Mouse (Mus musculus): ENCODE results near the gene Mbd6. TPM values are rescaled to one million over a fixed set of nuclear protein-coding genes. Genes with fewer than 3 reads are reported as not detected.

Mbd6 gene
- total and polyA plus RNA-seq, 3 experiments: 4.1 to 239 (median 107) TPM

DNA sequence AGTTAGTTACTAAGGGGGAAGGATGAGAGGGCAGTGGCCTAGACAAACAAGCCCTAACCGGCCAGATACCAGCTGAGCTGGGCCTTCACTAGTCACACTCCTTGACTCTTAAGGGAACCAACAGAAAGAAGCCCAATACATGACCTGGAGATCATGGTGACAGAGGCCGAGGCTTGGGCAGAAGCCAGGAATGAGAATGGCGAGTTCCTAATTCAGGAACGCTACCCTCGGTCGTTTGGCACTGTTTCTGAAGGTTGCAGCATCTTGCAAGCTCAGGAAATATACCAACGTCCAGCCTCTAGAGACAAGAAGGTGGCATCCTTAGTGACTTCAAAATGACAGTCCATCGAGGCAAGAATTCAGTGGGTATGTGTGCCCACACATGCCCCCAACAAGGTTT is 24.5 kb downstream of the Mbd6 start:
- no peak for TF ChIP-seq GATA2 (IDR thresholded peaks at IDR 0.05; ENCODE audit: borderline replicate concordance, low read depth, low read length)
- no peak for TF ChIP-seq POLR2AphosphoS5 (IDR thresholded peaks at IDR 0.05; ENCODE audit: insufficient replicate concordance, low read depth, low read length)
- no peak for TF ChIP-seq CTCF (IDR thresholded peaks at IDR 0.05; ENCODE audit: low read depth, low read length)
- TF ChIP-seq TAL1 (conservative IDR thresholded peaks at IDR 0.05; ENCODE audit: low read depth, low read length): no peak
- TF ChIP-seq GATA1 (IDR thresholded peaks at IDR 0.05; ENCODE audit: borderline replicate concordance, low read length): no peak
- ATAC-seq (ENCODE audit: extremely low read depth, insufficient number of reproducible peaks, low FRiP score, poor library complexity, severe bottlenecking) (no peak), DNase-seq (ENCODE audit: low spot score) (no peak)
- H3K36me3 ChIP-seq (replicated peaks): peaks cover 18% of the 10 kb centered on the region
- H3K4me1 ChIP-seq (ENCODE audit: insufficient read depth, low read depth, low read length): peaks cover 53% of the 10 kb centered on the region
- H3K27me3 ChIP-seq (ENCODE audit: insufficient read depth, low read length): peaks cover 43% of the 10 kb centered on the region
- H3K4me3 ChIP-seq (ENCODE audit: low read depth, low read length): no peak overlapping the region
- no peaks in the 10 kb centered on the region for H3K9me3 ChIP-seq (replicated peaks)

DNA sequence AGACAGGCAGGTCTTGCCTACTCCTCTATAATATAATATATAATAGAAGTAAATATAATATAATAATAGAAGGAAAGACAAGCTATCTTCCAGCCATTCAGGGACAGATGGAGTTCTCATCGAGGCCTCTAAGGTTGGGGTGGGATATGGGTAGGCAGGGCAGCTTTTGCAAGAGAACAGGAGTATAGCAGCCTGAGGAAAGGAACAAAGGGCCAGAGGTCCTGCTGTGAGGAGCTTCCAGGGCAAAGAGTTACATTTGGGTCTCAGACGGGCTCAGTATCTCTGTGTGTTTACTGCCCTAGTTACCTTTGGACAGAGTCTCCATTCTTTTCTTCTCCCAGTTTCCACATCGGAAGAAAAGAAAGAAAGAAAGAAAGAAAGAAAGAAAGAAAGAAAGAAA is 25.2 kb downstream of the Mbd6 start:
- ATAC-seq (ENCODE audit: extremely low read depth, insufficient number of reproducible peaks, low FRiP score, poor library complexity, severe bottlenecking) (no peak), DNase-seq (ENCODE audit: low spot score) (no peak)
- H3K4me3 ChIP-seq (ENCODE audit: low read depth, low read length): no peak overlapping the region
- TF ChIP-seq GATA2 (IDR thresholded peaks at IDR 0.05; ENCODE audit: borderline replicate concordance, low read depth, low read length): no peak
- no peak for TF ChIP-seq TAL1 (conservative IDR thresholded peaks at IDR 0.05; ENCODE audit: low read depth, low read length)
- TF ChIP-seq GATA1 (IDR thresholded peaks at IDR 0.05; ENCODE audit: borderline replicate concordance, low read length): no peak
- no peak for TF ChIP-seq CTCF (IDR thresholded peaks at IDR 0.05; ENCODE audit: low read depth, low read length)
- peaks cover 49% of the 10 kb centered on the region for H3K27me3 ChIP-seq (ENCODE audit: insufficient read depth, low read length)
- H3K36me3 ChIP-seq (replicated peaks): peaks cover 12% of the 10 kb centered on the region
- no peaks in the 10 kb centered on the region for H3K9me3 ChIP-seq (replicated peaks)
- peaks cover 47% of the 10 kb centered on the region for H3K4me1 ChIP-seq (ENCODE audit: insufficient read depth, low read depth, low read length)

DNA sequence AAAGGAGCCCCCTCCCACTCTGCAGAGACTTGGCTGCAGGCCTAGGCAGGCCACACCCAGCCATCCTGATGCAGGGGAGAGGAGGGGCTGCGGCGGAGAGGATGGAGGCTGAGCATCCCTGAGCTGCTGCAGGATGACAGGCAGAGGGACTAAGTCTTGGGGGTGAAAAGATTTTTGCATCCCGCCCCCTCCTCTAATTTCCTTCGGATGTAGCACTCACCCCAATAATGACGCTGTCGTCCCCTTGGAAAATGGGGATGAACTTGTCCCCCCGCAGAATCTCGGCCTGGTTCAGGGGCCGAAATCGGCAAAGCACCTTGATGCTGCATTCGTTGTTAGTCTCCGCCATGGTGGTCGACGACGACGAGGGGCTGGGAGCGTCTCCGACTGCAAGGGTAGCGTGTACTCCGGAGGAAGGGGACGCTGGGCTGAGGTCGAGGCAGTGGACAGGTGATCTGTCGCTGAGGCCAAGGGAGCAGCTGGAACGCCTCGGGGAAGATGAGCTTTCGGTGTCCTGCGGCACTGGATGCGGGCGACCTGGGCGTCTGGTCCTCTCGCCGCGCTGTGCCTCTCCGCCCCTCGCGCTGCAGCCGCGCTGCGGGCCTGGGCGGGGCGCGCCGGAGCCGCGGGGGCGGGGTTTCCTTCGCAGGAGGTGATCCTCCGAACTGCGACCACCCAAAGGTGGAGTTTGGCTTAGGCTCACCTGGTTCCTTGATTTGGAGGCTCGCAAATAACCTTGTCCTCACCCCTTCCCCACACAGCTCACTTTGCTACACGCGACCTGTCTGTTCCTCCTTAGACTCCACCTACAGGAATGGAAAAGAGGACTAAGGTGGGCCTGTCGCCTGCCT is 26.0 kb downstream of the Mbd6 start, which contains the start of gene Kif5a:
Gene Kif5a, minus strand, starts transcription at position 801 of the 851 bp plus-strand sequence.
- ATAC-seq (ENCODE audit: extremely low read depth, insufficient number of reproducible peaks, low FRiP score, poor library complexity, severe bottlenecking): no peak

DNA sequence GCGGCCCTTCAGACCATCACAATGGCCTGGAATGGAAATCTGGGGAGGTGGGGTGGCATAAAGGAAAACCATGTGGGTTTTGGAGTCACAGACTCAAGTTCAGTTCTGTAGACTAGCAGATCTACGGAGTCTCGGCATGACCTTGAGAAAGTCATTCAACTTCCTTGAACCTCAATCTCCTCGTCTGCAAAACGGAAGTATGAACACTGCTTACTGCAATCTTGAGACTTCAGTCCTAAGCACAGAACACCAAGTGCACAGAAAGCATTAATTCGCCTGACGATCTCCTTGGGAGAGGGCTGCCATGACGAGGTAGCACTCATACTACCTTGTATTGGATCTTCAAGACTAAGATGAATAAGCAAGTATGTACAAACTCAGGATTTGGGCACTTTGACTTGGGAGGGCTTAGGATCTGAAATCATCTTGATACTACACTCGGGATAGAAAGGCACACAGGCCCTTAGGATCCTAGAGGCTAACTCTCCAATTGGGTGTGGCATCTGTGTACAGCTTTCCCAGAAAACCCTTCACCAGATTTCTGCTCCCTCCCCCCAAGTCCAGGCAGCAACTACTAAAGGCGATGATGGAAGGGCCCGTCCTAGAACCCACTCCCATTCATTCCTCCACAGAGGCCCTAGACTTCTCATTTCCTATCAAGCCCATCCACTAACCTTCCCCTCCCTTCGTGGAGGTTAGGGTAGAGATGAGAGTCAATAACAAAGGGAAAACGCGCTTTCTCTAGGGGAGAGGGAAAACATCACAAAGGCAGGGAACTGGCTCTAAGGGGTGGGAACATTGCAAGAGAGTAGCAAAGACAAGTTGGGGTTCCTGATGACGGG is 26.9 kb downstream of the Mbd6 start:
- H3K9me3 ChIP-seq (replicated peaks): no peaks in the 10 kb centered on the region
- DNase-seq (ENCODE audit: low spot score): no peak
- H3K4me3 ChIP-seq (ENCODE audit: low read depth, low read length): no peak overlapping the region
- peaks cover 33% of the 10 kb centered on the region for H3K4me1 ChIP-seq (ENCODE audit: insufficient read depth, low read depth, low read length)
- H3K27me3 ChIP-seq (ENCODE audit: insufficient read depth, low read length): peaks cover 64% of the 10 kb centered on the region
- no peaks in the 10 kb centered on the region for H3K36me3 ChIP-seq (replicated peaks)
- TF ChIP-seq GATA2 (IDR thresholded peaks at IDR 0.05; ENCODE audit: borderline replicate concordance, low read depth, low read length) (no peak), TAL1 (conservative IDR thresholded peaks at IDR 0.05; ENCODE audit: low read depth, low read length) (no peak), POLR2AphosphoS5 (IDR thresholded peaks at IDR 0.05; ENCODE audit: insufficient replicate concordance, low read depth, low read length) (no peak), GATA1 (IDR thresholded peaks at IDR 0.05; ENCODE audit: borderline replicate concordance, low read length) (no peak), CTCF (IDR thresholded peaks at IDR 0.05; ENCODE audit: low read depth, low read length) (no peak)
- ATAC-seq (ENCODE audit: extremely low read depth, insufficient number of reproducible peaks, low FRiP score, poor library complexity, severe bottlenecking): no peak

More for the DNA sequence above, 26.0 kb downstream of the Mbd6 start, which contains the start of gene Kif5a:
- no peaks in the 10 kb centered on the region for H3K9me3 ChIP-seq (replicated peaks)
- DNase-seq (ENCODE audit: low spot score): no peak
- no peak for TF ChIP-seq GATA2 (IDR thresholded peaks at IDR 0.05; ENCODE audit: borderline replicate concordance, low read depth, low read length)
- no peak for TF ChIP-seq CTCF (IDR thresholded peaks at IDR 0.05; ENCODE audit: low read depth, low read length)
- TF ChIP-seq POLR2AphosphoS5 (IDR thresholded peaks at IDR 0.05; ENCODE audit: insufficient replicate concordance, low read depth, low read length): no peak
- TF ChIP-seq TAL1 (conservative IDR thresholded peaks at IDR 0.05; ENCODE audit: low read depth, low read length): no peak
- no peak for TF ChIP-seq GATA1 (IDR thresholded peaks at IDR 0.05; ENCODE audit: borderline replicate concordance, low read length)
- peaks cover 42% of the 10 kb centered on the region for H3K4me1 ChIP-seq (ENCODE audit: insufficient read depth, low read depth, low read length)
- peaks cover 5% of the 10 kb centered on the region for H3K36me3 ChIP-seq (replicated peaks)
- peaks cover 57% of the 10 kb centered on the region for H3K27me3 ChIP-seq (ENCODE audit: insufficient read depth, low read length)
- peak within 1 kb of the TSS; percentile 71 for H3K4me3 ChIP-seq (ENCODE audit: low read depth, low read length)

DNA sequence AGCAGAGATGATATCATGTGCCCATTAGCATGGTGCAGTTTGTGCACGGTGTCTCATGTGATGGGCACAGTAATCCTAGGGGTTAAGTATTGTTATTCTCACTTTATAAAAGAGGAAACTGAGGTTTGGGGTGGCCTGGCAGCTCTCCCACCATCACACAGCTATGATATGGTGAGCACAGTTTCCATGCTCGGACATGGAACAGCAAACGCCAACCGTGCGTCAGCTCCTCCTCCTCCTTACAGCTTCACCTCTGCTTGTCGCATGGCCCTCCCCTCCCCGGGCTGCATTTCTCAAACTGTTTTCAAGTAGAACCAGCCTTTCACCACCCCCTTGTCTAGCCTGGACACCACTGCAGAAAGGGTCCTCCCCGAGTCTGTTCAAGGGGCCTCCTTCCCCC is 30.3 kb downstream of the Mbd6 start:
- Histone ChIP-seq H3K9me3 (replicated peaks) (no peaks in the 10 kb centered on the region), H3K4me3 (ENCODE audit: low read depth, low read length) (no peak overlapping the region), H3K36me3 (replicated peaks) (no peaks in the 10 kb centered on the region), H3K4me1 (ENCODE audit: insufficient read depth, low read depth, low read length) (peaks cover 20% of the 10 kb centered on the region), H3K27me3 (ENCODE audit: insufficient read depth, low read length) (peaks cover 71% of the 10 kb centered on the region)
- DNase-seq (ENCODE audit: low spot score) (no peak), ATAC-seq (ENCODE audit: extremely low read depth, insufficient number of reproducible peaks, low FRiP score, poor library complexity, severe bottlenecking) (no peak)
- no peak for TF ChIP-seq POLR2AphosphoS5 (IDR thresholded peaks at IDR 0.05; ENCODE audit: insufficient replicate concordance, low read depth, low read length)
- no peak for TF ChIP-seq GATA2 (IDR thresholded peaks at IDR 0.05; ENCODE audit: borderline replicate concordance, low read depth, low read length)
- TF ChIP-seq CTCF (IDR thresholded peaks at IDR 0.05; ENCODE audit: low read depth, low read length): no peak
- TF ChIP-seq GATA1 (IDR thresholded peaks at IDR 0.05; ENCODE audit: borderline replicate concordance, low read length): no peak
- TF ChIP-seq TAL1 (conservative IDR thresholded peaks at IDR 0.05; ENCODE audit: low read depth, low read length): no peak

DNA sequence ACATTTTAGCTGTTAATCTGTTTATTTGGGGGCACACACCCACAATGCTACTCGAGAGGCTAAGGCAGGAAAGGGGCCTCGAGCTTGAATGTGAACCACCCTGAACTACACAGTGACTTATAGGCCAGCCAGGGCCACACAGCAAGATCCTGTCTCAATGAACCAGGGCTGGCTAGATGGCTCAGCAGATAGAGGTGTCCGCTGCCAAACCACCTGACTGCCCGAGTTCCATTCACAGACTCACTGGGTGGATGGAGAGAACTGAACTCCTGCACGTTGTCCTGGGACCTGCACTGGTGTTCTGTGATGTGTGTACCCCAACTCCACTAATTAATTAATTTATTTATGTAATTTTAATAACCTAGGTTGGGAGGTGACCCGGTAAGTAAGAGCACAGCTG is 31.0 kb downstream of the Mbd6 start:
- DNase-seq (ENCODE audit: low spot score) (no peak), ATAC-seq (ENCODE audit: extremely low read depth, insufficient number of reproducible peaks, low FRiP score, poor library complexity, severe bottlenecking) (no peak)
- H3K4me3 ChIP-seq (ENCODE audit: low read depth, low read length): no peak overlapping the region
- no peaks in the 10 kb centered on the region for H3K9me3 ChIP-seq (replicated peaks)
- no peak for TF ChIP-seq GATA1 (IDR thresholded peaks at IDR 0.05; ENCODE audit: borderline replicate concordance, low read length)
- TF ChIP-seq POLR2AphosphoS5 (IDR thresholded peaks at IDR 0.05; ENCODE audit: insufficient replicate concordance, low read depth, low read length): no peak
- no peak for TF ChIP-seq TAL1 (conservative IDR thresholded peaks at IDR 0.05; ENCODE audit: low read depth, low read length)
- TF ChIP-seq GATA2 (IDR thresholded peaks at IDR 0.05; ENCODE audit: borderline replicate concordance, low read depth, low read length): no peak
- no peak for TF ChIP-seq CTCF (IDR thresholded peaks at IDR 0.05; ENCODE audit: low read depth, low read length)
- no peaks in the 10 kb centered on the region for H3K36me3 ChIP-seq (replicated peaks)
- peaks cover 13% of the 10 kb centered on the region for H3K4me1 ChIP-seq (ENCODE audit: insufficient read depth, low read depth, low read length)
- H3K27me3 ChIP-seq (ENCODE audit: insufficient read depth, low read length): peaks cover 71% of the 10 kb centered on the region
